Mouse (Mus musculus) ovary, adult 18-20 months (tissue): ENCODE results near the gene Vmn1r49.
"Not testable (repeated sequence)": the region's sequence is repeated elsewhere in the genome, so short reads cannot be mapped to it uniquely, and the experiment has no call there.

Experiments used
- DNase-seq: peaks from one replicate; pipeline ENCODE4 v3.0.0; 2022; ENCODE audit warnings: low spot score, mixed read lengths

Gene Vmn1r49

DNA sequence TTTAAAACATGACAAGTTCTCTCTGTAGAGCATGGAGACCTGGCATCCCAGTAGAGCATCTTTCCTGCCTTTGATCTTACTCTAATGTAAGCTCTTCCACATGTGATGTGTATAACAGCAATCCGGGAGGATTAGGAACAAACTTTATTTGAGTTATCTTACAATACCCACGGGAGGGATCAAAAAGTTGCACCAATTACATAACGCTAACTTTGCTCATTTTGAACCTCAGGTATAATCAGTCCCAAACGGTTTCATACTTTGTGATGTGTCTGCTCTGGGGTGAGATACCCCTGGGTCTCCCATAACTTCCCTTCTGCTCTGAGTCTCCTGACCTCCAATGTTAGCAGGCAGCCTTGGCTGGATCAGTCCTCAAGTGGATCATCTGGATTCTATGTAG, at the start of gene Vmn1r49:
TSS of gene Vmn1r49 (minus strand) at position 101 of the 400 bp plus-strand sequence.
- no peak for DNase-seq

DNA sequence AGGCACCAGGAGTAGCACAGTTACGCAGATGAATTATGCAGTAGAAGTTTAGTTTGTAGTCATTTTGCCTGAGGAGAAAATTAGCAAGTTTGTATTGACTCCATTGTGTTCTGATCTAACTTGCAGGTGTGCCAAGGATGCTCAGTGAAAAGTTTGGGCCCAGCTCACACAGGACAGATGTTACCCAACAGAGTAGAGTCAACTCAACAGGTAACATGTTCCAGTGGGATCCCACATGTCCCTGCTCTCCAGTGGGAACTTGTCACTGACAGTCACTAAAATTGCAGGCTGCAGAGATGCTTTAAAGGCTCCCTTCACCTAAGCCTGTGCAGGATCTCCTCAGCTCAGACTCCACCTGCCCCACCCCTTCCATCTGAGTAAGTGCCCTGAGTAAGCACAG, 44.0 kb upstream of the Vmn1r49 start, which contains the start of gene Vmn1r51:
TSS of gene Vmn1r51 (plus strand) at position 301 of the 400 bp plus-strand sequence.
- DNase-seq, result not testable (repeated sequence)

DNA sequence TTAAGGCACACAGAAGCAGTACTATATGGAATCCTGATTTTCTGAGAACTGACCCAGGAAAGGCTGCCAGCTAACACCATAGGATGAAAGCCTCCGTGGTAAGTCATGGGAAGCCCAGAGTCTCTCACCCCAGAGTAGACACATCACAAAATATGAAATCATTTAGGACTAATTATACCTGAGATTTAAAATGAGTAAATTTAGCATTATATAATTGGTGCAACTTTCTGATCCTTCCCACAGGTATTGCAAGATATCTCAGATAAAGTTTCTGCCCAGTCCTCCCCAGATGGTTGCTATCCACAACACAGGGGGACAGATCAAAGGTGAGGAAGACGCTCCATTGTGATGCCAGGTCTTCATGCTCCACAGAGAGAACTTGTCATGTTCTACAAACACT, 22.8 kb upstream of the Vmn1r49 start, which contains the start of gene Vmn1r50:
TSS of gene Vmn1r50 (plus strand) at position 301 of the 400 bp plus-strand sequence.
- no peak for DNase-seq

DNA sequence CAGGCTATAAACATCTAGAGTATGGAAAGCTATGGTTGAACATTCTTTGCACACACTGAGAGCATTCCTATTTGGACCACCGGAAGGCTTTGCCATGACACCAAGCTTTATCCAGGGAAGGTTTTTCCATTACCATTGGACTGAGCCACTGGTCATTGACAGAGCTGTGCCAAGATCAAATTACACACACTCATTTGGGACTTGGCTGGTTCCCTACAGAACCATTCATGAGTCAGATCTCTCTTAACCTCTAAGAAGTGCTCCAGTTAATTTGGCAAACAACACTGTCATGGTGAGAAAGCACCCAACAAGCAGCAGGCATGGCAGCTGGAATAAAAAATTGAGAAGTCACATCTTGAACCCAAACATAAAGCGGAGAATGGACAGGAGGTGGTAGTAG, 22.3 kb upstream of the Vmn1r49 start:
- DNase-seq, result no peak

DNA sequence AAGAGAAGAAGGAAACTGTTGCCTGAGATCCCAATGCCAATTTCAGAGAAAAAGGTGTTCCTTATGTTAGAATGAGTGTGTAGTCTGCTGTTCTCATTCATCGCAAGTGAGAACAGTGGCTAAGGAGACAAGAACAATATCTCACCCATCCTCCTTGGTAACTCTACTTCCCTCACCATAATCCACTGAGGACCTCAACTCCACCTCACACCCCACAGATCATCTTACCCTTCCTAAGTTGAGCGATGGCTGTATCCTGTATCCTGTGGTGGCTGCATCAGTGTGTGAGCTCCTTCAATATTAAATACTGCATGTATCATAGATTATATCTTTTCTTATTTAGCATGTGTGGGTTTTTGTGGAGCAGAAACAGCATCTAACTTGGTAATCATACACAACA, 41.6 kb downstream of the Vmn1r49 start, which contains the start of gene Vmn1r48:
TSS of gene Vmn1r48 (minus strand) at position 101 of the 400 bp plus-strand sequence.
- DNase-seq, result not testable (repeated sequence)
